Mouse (Mus musculus) liver, embryonic 12.5 days (tissue): ENCODE data around the gene Cux1. TPM values are rescaled to one million over a fixed set of nuclear protein-coding genes. Genes with fewer than 3 reads are reported as not detected.
A peak's percentile ranks its signal among the peaks of the same experiment; 100 is the strongest.

Experiments
- ATAC-seq: fragments of 200-750 bp; cut with Nextera tagmentation; 2 replicates; pipeline ENCODE4 v1.8.0; 2017; ENCODE audit warnings: moderate number of reproducible peaks, mild to moderate bottlenecking, moderate library complexity
- H3K27ac ChIP-seq: fragments of 300-500 bp; sonication (generic); 2 replicates; pipeline ENCODE4 v1.5.1; 2016; ENCODE audit warnings: mild to moderate bottlenecking
- H3K27me3 ChIP-seq: fragments of 300-500 bp; sonication (generic); replicated peaks from 2 replicates; pipeline ENCODE4 v1.6.1; 2016; ENCODE audit warnings: mild to moderate bottlenecking, moderate library complexity
- H3K36me3 ChIP-seq: fragments of 300-500 bp; sonication (generic); 2 replicates; pipeline ENCODE4 v1.6.1; 2016; ENCODE audit warnings: mild to moderate bottlenecking, moderate library complexity
- H3K4me1 ChIP-seq: fragments of 300-500 bp; sonication (generic); 2 replicates; pipeline ENCODE4 v1.6.1; 2016
- H3K4me2 ChIP-seq: fragments of 300-500 bp; sonication (generic); 2 replicates; pipeline ENCODE4 v1.6.1; 2016; ENCODE audit warnings: mild to moderate bottlenecking, moderate library complexity
- H3K4me3 ChIP-seq: fragments of 300-500 bp; sonication (generic); 2 replicates; pipeline ENCODE4 v1.5.1; 2016; ENCODE audit warnings: mild to moderate bottlenecking, moderate library complexity
- H3K9ac ChIP-seq: fragments of 300-500 bp; sonication (generic); 2 replicates; pipeline ENCODE4 v1.6.1; 2016; ENCODE audit warnings: mild to moderate bottlenecking, moderate library complexity
- H3K9me3 ChIP-seq: fragments of 300-500 bp; sonication (generic); replicated peaks from 2 replicates; pipeline ENCODE4 v1.6.1; 2016; ENCODE audit warnings: mild to moderate bottlenecking, moderate library complexity
- WGBS: fragments of 180-500 bp; shearing (Covaris S2); methylation state at CpG from one replicate; pipeline ENCODE4 v1.1.7; 2016; ENCODE audit not compliant: insufficient replicate concordance; 5-methylcytosine and 5-hydroxymethylcytosine counted together
- polyA plus RNA-seq: library from polyadenylated mRNA; unstranded; fragments of >200 nt; fragmentation: Nextera tagmentation; extraction: Ambion mirVana; gene quantifications from 2 replicates; pipeline ENCODE4 v1.2.1, GENCODE M21; 2016

The Cux1 gene
- polyA plus RNA-seq, 1 experiment from 2014 or later = 29.8 TPM

DNA sequence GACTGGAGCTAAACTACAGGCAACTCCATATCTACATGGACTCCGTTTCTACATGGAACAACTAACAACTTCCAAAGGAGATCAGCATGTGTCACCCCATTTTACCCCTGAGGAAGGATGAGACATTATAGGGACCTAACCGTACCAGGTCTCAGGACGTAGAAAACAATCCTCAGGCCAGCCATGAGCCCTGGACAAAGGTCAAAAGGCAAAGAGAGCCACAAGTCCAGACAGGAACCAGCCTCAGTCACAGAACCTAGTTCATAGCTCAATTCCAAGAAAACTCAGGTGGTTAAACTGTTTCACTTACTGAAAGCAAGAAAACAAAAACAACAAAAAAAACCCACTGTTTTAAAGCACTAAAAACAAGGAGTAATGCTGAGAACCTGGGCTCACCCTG is 50.7 kb downstream of the Cux1 start:
- Histone ChIP-seq H3K4me1 (peaks cover 69% of the 10 kb centered on the region), H3K4me2 (no peak overlapping the region), H3K27me3 (no peaks in the 10 kb centered on the region), H3K4me3 (no peak overlapping the region), H3K9ac (no peak overlapping the region), H3K36me3 (no peaks in the 10 kb centered on the region), H3K27ac (no peak overlapping the region), H3K9me3 (no peaks in the 10 kb centered on the region)
- WGBS = 77% methylated on average over 3 of the region's 3 CpGs
- ATAC-seq = no peak

DNA sequence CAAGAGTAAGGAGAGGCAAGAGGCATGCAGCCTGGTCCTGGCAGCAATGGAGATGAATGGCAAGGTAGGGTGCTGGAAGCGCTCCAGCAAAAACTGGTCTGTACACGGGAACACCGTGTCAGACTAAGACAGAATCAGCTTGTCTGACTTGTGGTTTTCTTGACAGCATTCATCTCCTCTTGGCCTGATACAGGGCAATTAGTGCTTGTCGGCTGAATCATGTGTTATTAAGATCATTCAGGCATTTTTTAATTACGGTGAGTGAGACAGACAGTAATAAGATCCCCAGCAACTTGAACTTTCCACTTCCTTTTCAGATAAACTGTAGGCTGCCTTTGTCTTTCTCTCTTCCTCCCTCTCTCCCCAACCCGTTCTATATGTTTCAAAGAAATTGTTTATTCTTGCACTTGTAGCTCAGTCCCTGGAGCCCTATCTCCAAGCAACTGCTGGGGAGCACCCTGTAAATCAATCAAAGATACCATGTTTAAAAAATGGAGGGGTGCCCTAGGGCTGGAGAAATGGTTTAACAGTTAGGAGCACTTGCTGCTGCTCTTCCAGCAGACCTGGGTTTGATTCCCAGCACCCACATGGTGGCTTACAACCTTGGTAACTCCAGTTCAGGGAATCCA is 53.1 kb downstream of the Cux1 start:
- no peak overlapping the region for H3K27ac ChIP-seq

DNA sequence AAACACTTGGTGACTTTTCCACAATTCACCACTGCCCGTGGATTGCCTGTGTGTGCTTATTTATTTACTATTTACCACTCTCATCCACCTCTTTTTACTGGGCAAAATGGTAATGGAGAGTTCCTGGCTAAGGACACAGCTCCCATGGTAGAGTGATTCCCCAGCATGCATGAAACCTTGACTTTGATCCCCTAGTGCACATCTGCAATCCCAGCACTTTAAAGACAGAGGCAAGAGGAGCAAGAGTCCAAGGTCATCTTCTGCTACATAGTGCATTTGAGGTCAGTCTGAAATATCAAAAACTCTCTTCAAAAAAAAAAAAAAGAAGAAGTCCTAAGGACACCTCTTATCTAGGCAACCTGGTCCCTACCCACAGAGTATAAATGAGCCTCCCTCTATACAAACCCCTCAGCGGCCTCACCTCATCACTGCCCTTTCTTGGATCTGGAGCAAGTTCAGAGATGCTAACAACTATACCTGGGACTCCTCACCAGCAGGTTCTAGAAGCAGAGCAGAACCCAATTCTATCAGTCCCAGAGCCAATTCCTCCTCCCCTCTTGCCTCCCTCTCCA is 55.1 kb downstream of the Cux1 start:
- ATAC-seq = no peak
- WGBS = 49% methylated on average over 2 of the region's 2 CpGs

More for the DNA sequence above, 53.1 kb downstream of the Cux1 start:
- no peak for ATAC-seq
- Histone ChIP-seq H3K9me3 (no peaks in the 10 kb centered on the region), H3K36me3 (no peaks in the 10 kb centered on the region), H3K4me3 (no peak overlapping the region), H3K27me3 (no peaks in the 10 kb centered on the region), H3K9ac (no peak overlapping the region), H3K4me2 (no peak overlapping the region), H3K4me1 (peaks cover 67% of the 10 kb centered on the region)
- 50% methylated on average over 6 of the region's 6 CpGs for WGBS

DNA sequence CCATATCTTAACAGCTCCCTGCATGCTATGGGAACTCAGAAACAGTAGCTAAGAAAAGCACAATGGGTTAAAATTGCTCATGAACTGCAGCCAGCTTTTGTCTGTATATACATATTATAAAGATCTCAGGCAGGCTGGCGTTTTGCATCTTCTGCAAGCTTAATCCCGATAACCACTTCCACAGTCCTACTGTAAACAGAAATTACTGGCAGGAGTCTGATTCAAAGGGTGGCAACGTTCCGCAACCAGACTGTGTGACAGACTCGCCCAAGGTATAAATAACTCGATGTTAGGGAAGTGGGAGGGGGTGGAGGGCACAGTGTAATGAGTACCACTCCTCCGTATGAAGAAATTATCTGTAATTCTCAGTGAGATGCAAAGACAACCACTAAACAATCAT is 55.9 kb downstream of the Cux1 start:
- Histone ChIP-seq H3K27me3 (no peaks in the 10 kb centered on the region), H3K36me3 (no peaks in the 10 kb centered on the region), H3K4me2 (no peak overlapping the region), H3K4me1 (peaks cover 45% of the 10 kb centered on the region), H3K4me3 (no peak overlapping the region), H3K9me3 (no peaks in the 10 kb centered on the region), H3K27ac (no peak overlapping the region), H3K9ac (no peak overlapping the region)
- no peak for ATAC-seq
- 41% methylated on average over 7 of the region's 7 CpGs for WGBS

More for the DNA sequence above, 55.1 kb downstream of the Cux1 start:
- H3K4me1 ChIP-seq = peaks cover 48% of the 10 kb centered on the region
- H3K4me3 ChIP-seq = no peak overlapping the region
- H3K4me2 ChIP-seq = no peak overlapping the region
- no peaks in the 10 kb centered on the region for H3K27me3 ChIP-seq
- H3K36me3 ChIP-seq = no peaks in the 10 kb centered on the region
- H3K9me3 ChIP-seq = no peaks in the 10 kb centered on the region
- no peak overlapping the region for H3K27ac ChIP-seq
- no peak overlapping the region for H3K9ac ChIP-seq

DNA sequence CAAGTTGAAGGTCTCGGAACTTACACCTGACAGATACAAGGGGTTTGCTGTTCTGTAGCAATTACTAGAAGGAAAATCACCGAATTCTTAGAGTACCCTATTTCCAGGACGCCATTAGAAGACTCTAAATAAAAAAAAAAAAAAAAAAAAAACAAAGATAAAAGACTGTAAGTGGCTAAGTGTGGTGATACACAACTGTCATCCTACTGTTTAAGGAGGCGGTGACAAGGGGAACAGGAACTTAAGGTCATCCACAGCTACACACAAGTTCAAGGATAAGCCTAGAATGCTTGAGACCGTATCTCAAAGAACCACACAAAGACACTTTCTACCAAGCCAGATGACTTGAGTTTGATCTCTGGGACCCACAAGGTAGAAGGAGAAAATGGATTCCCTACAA is 56.7 kb downstream of the Cux1 start:
- Histone ChIP-seq H3K36me3 (no peaks in the 10 kb centered on the region), H3K27ac (no peak overlapping the region), H3K4me2 (no peak overlapping the region), H3K4me3 (no peak overlapping the region), H3K27me3 (no peaks in the 10 kb centered on the region), H3K4me1 (peaks cover 41% of the 10 kb centered on the region), H3K9me3 (no peaks in the 10 kb centered on the region), H3K9ac (no peak overlapping the region)
- 73% methylated on average over 5 of the region's 5 CpGs for WGBS
- no peak for ATAC-seq

DNA sequence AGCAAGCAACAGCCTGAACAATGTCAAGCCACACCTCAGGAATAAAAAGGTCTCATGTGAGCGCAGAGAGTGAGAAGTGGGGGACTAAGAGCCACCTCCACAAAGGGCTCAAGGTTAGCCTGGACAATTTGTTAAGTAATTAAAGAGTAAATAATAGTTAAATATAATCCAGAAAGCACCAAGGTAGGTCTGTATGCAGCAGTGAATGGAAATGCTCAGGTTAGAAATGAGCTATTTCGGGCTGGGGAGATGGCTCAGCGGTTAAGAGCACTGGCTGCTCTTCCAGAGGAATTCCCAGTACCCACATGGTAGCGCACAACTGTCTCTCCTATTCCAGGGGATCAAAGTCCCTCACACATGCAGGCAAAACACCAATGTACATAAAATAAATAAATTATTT is 59.7 kb downstream of the Cux1 start:
- no peaks in the 10 kb centered on the region for H3K36me3 ChIP-seq
- H3K27me3 ChIP-seq = no peaks in the 10 kb centered on the region
- no peak overlapping the region for H3K4me3 ChIP-seq
- H3K27ac ChIP-seq = no peak overlapping the region
- H3K9me3 ChIP-seq = no peaks in the 10 kb centered on the region
- peaks cover 47% of the 10 kb centered on the region for H3K4me1 ChIP-seq
- 90% methylated on average over 4 of the region's 4 CpGs for WGBS
- no peak for ATAC-seq
- no peak overlapping the region for H3K4me2 ChIP-seq
- no peak overlapping the region for H3K9ac ChIP-seq

DNA sequence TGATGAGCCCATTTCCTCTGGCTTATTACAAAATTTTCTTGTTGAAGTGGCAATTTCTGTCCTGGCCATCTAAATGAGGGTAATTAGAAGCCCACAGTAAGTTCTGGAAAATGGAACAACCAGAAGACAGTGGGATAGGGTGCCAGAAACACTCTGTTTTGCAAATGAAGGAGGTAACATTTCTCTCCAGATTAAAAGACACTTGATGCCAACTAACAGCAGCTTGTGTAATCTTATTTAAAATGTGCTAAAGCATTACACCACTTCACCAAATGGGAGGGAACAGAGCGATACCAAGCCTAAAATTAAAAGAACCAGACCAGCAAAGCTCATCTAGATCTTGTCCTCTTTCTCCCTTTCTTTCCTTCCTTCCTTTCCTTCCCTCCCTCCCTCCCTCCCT is 61.0 kb downstream of the Cux1 start:
- Histone ChIP-seq H3K4me3 (no peak overlapping the region), H3K27ac (no peak overlapping the region)

DNA sequence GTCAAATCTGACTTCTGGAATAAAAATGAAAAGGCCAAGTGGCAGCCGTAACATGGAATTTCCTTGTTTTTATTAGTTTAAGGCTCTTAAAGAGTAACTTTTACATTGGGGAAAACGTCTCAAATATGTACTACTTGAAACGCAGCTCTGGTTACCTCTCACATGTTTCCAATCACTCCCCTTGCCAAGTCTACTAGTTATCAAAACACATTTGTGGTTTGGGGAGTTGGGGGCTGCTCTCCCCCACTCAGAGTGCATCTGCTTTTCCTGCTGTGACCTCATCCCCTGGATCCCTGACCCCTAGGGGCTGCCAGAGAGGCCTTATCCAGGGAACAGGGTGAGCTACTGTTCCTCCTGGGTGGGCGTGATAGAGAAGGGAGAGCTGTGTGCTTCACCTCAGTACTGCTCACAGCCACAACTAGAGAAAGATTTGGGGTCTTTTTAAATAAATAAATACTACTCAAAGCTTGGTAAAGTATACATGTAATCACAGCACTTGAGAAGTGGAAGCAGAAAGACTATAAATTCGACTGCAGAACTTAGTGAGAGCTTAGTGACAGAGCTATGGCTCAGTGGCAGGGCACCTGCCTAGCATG is 64.7 kb downstream of the Cux1 start:
- Histone ChIP-seq H3K36me3 (no peaks in the 10 kb centered on the region), H3K27ac (peak overlapping the region; percentile 30; the same call in 1 of the 2 replicates), H3K4me3 (no peak overlapping the region), H3K27me3 (no peaks in the 10 kb centered on the region), H3K4me1 (peaks cover 68% of the 10 kb centered on the region), H3K9ac (no peak overlapping the region), H3K9me3 (no peaks in the 10 kb centered on the region), H3K4me2 (no peak overlapping the region)
- no peak for ATAC-seq
- 39% methylated on average over 5 of the region's 5 CpGs for WGBS

More for the DNA sequence above, 61.0 kb downstream of the Cux1 start:
- Histone ChIP-seq H3K4me1 (peaks cover 47% of the 10 kb centered on the region), H3K4me2 (no peak overlapping the region), H3K36me3 (no peaks in the 10 kb centered on the region), H3K9ac (no peak overlapping the region), H3K9me3 (no peaks in the 10 kb centered on the region), H3K27me3 (no peaks in the 10 kb centered on the region)
- WGBS = 92% methylated on average over 1 of the region's 1 CpGs
- no peak for ATAC-seq

DNA sequence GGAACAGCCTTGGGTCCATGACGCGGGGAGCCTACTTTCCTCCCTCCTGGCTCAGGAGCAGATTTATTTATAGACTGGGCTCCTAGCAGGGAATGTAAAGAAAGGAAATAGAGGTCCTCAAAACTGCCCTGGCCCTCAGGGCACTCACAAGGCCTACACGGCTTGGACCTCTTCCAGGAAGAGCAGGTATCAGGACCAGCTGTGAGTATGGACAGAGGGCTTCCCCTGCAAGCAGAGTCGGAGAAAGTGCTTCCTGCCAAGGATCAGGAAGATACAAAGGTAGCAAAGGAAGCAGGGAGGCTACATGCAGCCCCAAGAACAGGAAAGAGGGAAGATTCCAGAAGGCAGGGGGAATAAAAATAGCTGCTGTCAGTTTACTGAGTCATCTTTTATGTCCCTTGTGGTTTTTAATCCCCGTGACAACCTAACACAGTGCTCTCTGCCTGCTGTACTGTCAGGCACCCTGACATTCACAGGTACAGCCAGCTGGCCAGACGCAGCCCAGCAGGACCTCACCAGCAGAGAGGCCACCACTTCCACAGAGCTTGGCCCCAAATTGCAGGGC is 66.9 kb downstream of the Cux1 start:
- peaks cover 71% of the 10 kb centered on the region for H3K4me1 ChIP-seq

DNA sequence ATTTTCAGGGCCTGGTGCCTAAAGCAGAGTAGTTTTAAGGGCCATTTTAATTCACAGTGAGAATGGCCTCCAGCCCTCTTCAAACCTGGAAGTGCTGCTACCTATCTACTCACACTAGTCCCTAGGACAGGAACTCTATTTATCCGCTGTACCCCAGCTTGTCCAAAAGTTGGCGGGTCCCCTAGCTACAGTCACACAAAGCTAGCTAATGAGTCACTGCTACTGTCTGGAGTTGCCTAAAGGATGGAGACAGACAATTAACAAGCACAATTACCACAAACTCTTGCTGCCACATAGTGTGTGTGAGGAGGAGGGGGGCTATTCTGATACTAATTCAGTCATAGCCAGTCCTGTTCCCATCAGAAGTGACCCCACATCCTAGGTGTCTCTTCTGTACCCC is 68.0 kb downstream of the Cux1 start:
- WGBS = 59% methylated on average over 2 of the region's 2 CpGs
- Histone ChIP-seq H3K4me3 (no peak overlapping the region), H3K4me2 (no peak overlapping the region), H3K27me3 (no peaks in the 10 kb centered on the region), H3K9ac (no peak overlapping the region), H3K27ac (no peak overlapping the region), H3K36me3 (no peaks in the 10 kb centered on the region), H3K4me1 (peaks cover 73% of the 10 kb centered on the region), H3K9me3 (no peaks in the 10 kb centered on the region)
- ATAC-seq = no peak

More for the DNA sequence above, 66.9 kb downstream of the Cux1 start:
- H3K36me3 ChIP-seq = no peaks in the 10 kb centered on the region
- ATAC-seq = no peak
- no peak overlapping the region for H3K4me2 ChIP-seq
- no peaks in the 10 kb centered on the region for H3K9me3 ChIP-seq
- no peak overlapping the region for H3K4me3 ChIP-seq
- WGBS = 26% methylated on average over 6 of the region's 6 CpGs
- 0 out of 2 replicates have a peak overlapping the region, but pooled peaks have one; percentile 45 for H3K27ac ChIP-seq
- H3K9ac ChIP-seq = no peak overlapping the region
- H3K27me3 ChIP-seq = no peaks in the 10 kb centered on the region

DNA sequence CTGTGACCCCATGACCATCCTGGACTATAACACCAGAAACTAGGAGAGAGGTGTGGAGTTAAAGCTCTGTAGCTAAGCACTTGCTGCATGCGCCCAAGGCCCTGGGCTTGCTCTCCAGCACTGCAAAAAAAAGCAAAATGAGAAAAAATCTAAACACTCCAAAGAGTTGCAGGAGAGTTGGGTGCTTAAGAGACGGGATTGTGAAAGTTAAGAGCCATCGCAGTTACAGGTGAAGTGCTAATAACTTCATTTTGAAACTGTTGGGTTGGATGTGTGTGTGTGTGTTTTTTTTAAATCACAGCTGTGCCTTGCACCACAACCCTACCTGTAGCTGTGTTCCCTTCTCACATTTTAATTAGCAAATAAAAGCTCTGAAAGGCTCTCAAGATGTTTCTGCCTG is 68.5 kb downstream of the Cux1 start:
- Histone ChIP-seq H3K4me3 (no peak overlapping the region), H3K27ac (no peak overlapping the region), H3K9ac (no peak overlapping the region), H3K36me3 (no peaks in the 10 kb centered on the region), H3K9me3 (no peaks in the 10 kb centered on the region), H3K4me2 (no peak overlapping the region), H3K27me3 (no peaks in the 10 kb centered on the region), H3K4me1 (peaks cover 73% of the 10 kb centered on the region)
- ATAC-seq = no peak
- WGBS = 78% methylated on average over 3 of the region's 3 CpGs

DNA sequence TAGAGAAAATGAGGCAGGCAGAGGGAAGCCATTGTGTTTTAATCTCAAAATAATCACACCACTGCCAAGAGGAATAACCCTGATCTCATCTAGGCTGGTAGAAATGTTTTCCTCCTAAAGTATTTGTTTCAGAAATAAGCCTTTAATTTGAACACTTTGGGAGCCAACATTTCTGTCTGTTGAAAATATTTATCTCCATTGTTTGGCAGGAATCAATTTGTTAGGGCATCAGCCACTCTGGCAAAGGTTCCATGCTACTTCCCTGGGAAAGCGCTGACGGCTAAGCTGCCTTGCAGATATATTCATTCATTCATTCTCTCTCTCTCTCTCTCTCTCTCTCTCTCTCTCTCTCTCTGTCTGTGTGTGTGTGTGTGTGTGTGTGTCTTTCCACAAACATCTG is 70.0 kb downstream of the Cux1 start:
- H3K36me3 ChIP-seq = no peaks in the 10 kb centered on the region
- no peak overlapping the region for H3K9ac ChIP-seq
- no peak overlapping the region for H3K4me2 ChIP-seq
- peaks cover 73% of the 10 kb centered on the region for H3K4me1 ChIP-seq
- H3K4me3 ChIP-seq = no peak overlapping the region
- H3K27me3 ChIP-seq = no peaks in the 10 kb centered on the region
- no peak for ATAC-seq
- no peaks in the 10 kb centered on the region for H3K9me3 ChIP-seq
- H3K27ac ChIP-seq = no peak overlapping the region
- WGBS = 85% methylated on average over 2 of the region's 2 CpGs
